Mouse (Mus musculus) CD4-positive naive resting alpha-beta T cell, adult 57 days (primary cell): ENCODE results near the gene Ube2m. TPM values are rescaled to one million over a fixed set of nuclear protein-coding genes. Genes with fewer than 3 reads are reported as not detected.

Source experiments
- total RNA-seq: library from RNA; stranded (reverse); gene quantifications from one replicate; pipeline ENCODE4 v1.2.4, GENCODE M21; 2023

The Ube2m gene
- 84.1 TPM for total RNA-seq

GRCm38 (mm10) chr7:13037901-13038555 lies at the start of gene Ube2m:
Gene Ube2m, minus strand, starts transcription at chr7:13038275.

GRCm38 (mm10) chr7:13054287-13055010 lies 16.4 kb upstream of the Ube2m start, which contains the start of gene Mzf1:
Gene Mzf1, minus strand, starts transcription at chr7:13054764.

GRCm38 (mm10) chr7:13034148-13034977 lies 3.7 kb downstream of the Ube2m start, which contains the start of gene Chmp2a:
Gene Chmp2a, minus strand, starts transcription at chr7:13034807.

GRCm38 (mm10) chr7:13010005-13010908 lies 27.8 kb downstream of the Ube2m start, which contains the start of gene Zbtb45:
Gene Zbtb45, minus strand, starts transcription at chr7:13010034.

GRCm38 (mm10) chr7:12998851-12999250 lies 39.2 kb downstream of the Ube2m start, which contains the start of gene Trim28:
Gene Trim28, plus strand, starts transcription at chr7:12999114.

GRCm38 (mm10) chr7:12998053-12998452 lies 40.0 kb downstream of the Ube2m start, which contains the start of gene Slc27a5:
Gene Slc27a5, minus strand, starts transcription at chr7:12998192.

Other genes starting within 250 kb of the Ube2m start
- gene Zscan18, start 234.6 kb downstream of the Ube2m start, total RNA-seq, result 18.7 TPM
- gene Zfp329, start 219.4 kb downstream of the Ube2m start, total RNA-seq, result 14.3 TPM
- gene Zfp110, start 203.5 kb downstream of the Ube2m start, total RNA-seq, result 94.9 TPM
- 1.8 TPM for gene Zfp128, start 157.1 kb downstream of the Ube2m start, total RNA-seq
- 10.0 TPM for gene Zscan22, start 140.5 kb downstream of the Ube2m start, total RNA-seq
- 2,861 TPM for gene Rps5, start 116.0 kb downstream of the Ube2m start, total RNA-seq
- gene Rnf225, start 110.9 kb downstream of the Ube2m start, total RNA-seq, result 1.0 TPM
- 3.5 TPM for gene Zfp324, start 72.4 kb downstream of the Ube2m start, total RNA-seq
- gene Zfp446, start 60.4 kb downstream of the Ube2m start, total RNA-seq, result 9.0 TPM
- 0.41 TPM for gene Slc27a5, start 40.1 kb downstream of the Ube2m start, total RNA-seq
- 405 TPM for gene Trim28, start 39.2 kb downstream of the Ube2m start, total RNA-seq
- gene Zbtb45, start 28.2 kb downstream of the Ube2m start, total RNA-seq, result 17.4 TPM
- gene Chmp2a, start 3.5 kb downstream of the Ube2m start, total RNA-seq, result 106 TPM
- gene Mzf1, start 16.5 kb upstream of the Ube2m start, total RNA-seq, result 0.44 TPM
- not detected for gene Vmn1r85, start 56.9 kb upstream of the Ube2m start, total RNA-seq
- gene Vmn1r86, start 81.6 kb upstream of the Ube2m start, total RNA-seq, result not detected
- gene Vmn1r87, start 101.9 kb upstream of the Ube2m start, total RNA-seq, result not detected
- gene Vmn1r88, start 121.3 kb upstream of the Ube2m start, total RNA-seq, result 0.15 TPM
- not detected for gene Vmn1r89, start 174.7 kb upstream of the Ube2m start, total RNA-seq
- 19.8 TPM for gene Lig1, start 239.0 kb upstream of the Ube2m start, total RNA-seq
- 5.9 TPM for gene Zswim9, start 240.4 kb upstream of the Ube2m start, total RNA-seq